ENCODE assay signal across 11 mouse cellular contexts in genomic region chr9:60141081-60141514, GRCm38 (mm10).
DNase-seq lines count a peak whose midpoint lies in the region; ATAC-seq and TF ChIP-seq lines count a peak whose summit lies in the region.
"Had no signal": no experiment of that assay in that cellular context is flagged by ENCODE, and none has a peak within 500 bp of the region (broad histone marks: within the 10 kb centered on the region; RNA-seq: fewer than 3 reads in every experiment).

No protein-coding gene starts in this region.

- H3K4me2 ChIP-seq in forebrain, embryonic 11.5 days (ENCODE audit: low read depth, low read length, severe bottlenecking) = no peak overlapping the region
- 0 out of 2 replicates have a peak overlapping the region, but pooled peaks have one; percentile 5 for H3K4me2 ChIP-seq in midbrain, embryonic 14.5 days (ENCODE audit: low read length)
- H3K4me2 ChIP-seq in intestine, postnatal 0 days (replicated peaks; ENCODE audit: low read depth) = no peak overlapping the region
- H3K4me2 ChIP-seq: liver, embryonic 15.5 days had no signal

- DNase-seq in forebrain, embryonic 10.5 days (ENCODE audit: extremely low spot score, low spot score) = peak; percentile 19
- DNase-seq in forebrain, embryonic 11.5 days (ENCODE audit: low spot score) = no peak
- DNase-seq in brain, embryonic 14.5 days (ENCODE audit: low read depth) = peak; percentile 64
- peak; percentile 73 for DNase-seq in forelimb bud, embryonic 11.5 days (ENCODE audit: low read depth, low spot score)
- peak; percentile 56 for DNase-seq in midbrain, embryonic 14.5 days
- DNase-seq in adrenal gland, postnatal 4 days (ENCODE audit: low spot score in 2 of 2) = no peak
- no peak for DNase-seq in gastrocnemius, postnatal 4 days (ENCODE audit: low spot score in 2 of 2)
- DNase-seq: cerebellum, adult 11-12 months; kidney, adult 11 months had no signal

- TF ChIP-seq POLR2A in brain, embryonic 14.5 days (IDR thresholded peaks at IDR 0.05; ENCODE audit: borderline replicate concordance, extremely low read depth, insufficient read depth, insufficient read length, poor library complexity, severe bottlenecking) = no peak

- whole genome bisulfite sequencing in forebrain, embryonic 10.5 days = 59% methylated on average over 7 of the region's 7 CpGs
- WGBS in forebrain, embryonic 11.5 days = 46% methylated on average over 7 of the region's 7 CpGs
- 16% methylated on average over 7 of the region's 7 CpGs for WGBS in midbrain, embryonic 14.5 days
- 68% methylated on average over 7 of the region's 7 CpGs for WGBS in intestine, postnatal 0 days

- no peak overlapping the region for H3K4me3 ChIP-seq in forebrain, embryonic 10.5 days
- H3K4me3 ChIP-seq in forebrain, embryonic 11.5 days (ENCODE audit: low read depth, low read length) = no peak overlapping the region
- H3K4me3 ChIP-seq in midbrain, embryonic 14.5 days (replicated peaks; ENCODE audit: low read depth, low read length) = no peak overlapping the region
- no peak overlapping the region for H3K4me3 ChIP-seq in intestine, postnatal 0 days (ENCODE audit: low read depth, low read length)
- H3K4me3 ChIP-seq: liver, embryonic 15.5 days had no signal

- TF ChIP-seq CTCF in brain, embryonic 14.5 days (IDR thresholded peaks at IDR 0.05; ENCODE audit: borderline replicate concordance, extremely low read depth, insufficient read depth, insufficient read length) = no peak
- no peak for TF ChIP-seq CTCF in intestine, postnatal 0 days (IDR thresholded peaks at IDR 0.05; ENCODE audit: low read depth)

- H3K9me3 ChIP-seq in forebrain, embryonic 10.5 days = no peaks in the 10 kb centered on the region
- no peaks in the 10 kb centered on the region for H3K9me3 ChIP-seq in forebrain, embryonic 11.5 days (ENCODE audit: control insufficient read depth, low read length)
- no peaks in the 10 kb centered on the region for H3K9me3 ChIP-seq in midbrain, embryonic 14.5 days (ENCODE audit: control insufficient read depth, low read length)
- no peaks in the 10 kb centered on the region for H3K9me3 ChIP-seq in intestine, postnatal 0 days (ENCODE audit: control insufficient read depth)
- H3K9me3 ChIP-seq: liver, embryonic 15.5 days had no signal

- H3K27ac ChIP-seq in forebrain, embryonic 10.5 days = peak overlapping the region; percentile 62
- no peak overlapping the region for H3K27ac ChIP-seq in forebrain, embryonic 11.5 days (ENCODE audit: low read depth, low read length)
- no peak overlapping the region for H3K27ac ChIP-seq in midbrain, embryonic 14.5 days (replicated peaks; ENCODE audit: low read depth, low read length)
- no peak overlapping the region for H3K27ac ChIP-seq in intestine, postnatal 0 days (ENCODE audit: low read depth, low read length)
- H3K27ac ChIP-seq: liver, embryonic 15.5 days had no signal

- H3K27me3 ChIP-seq in forebrain, embryonic 10.5 days (ENCODE audit: poor library complexity, severe bottlenecking) = no peaks in the 10 kb centered on the region
- H3K27me3 ChIP-seq in forebrain, embryonic 11.5 days (ENCODE audit: control insufficient read depth, insufficient read depth, low read length) = no peaks in the 10 kb centered on the region
- no peaks in the 10 kb centered on the region for H3K27me3 ChIP-seq in midbrain, embryonic 14.5 days (ENCODE audit: control insufficient read depth, insufficient read depth, low read length)
- H3K27me3 ChIP-seq in intestine, postnatal 0 days (replicated peaks; ENCODE audit: control insufficient read depth, insufficient read depth, low read length) = no peaks in the 10 kb centered on the region
- H3K27me3 ChIP-seq: liver, embryonic 15.5 days had no signal

- H3K4me1 ChIP-seq in forebrain, embryonic 10.5 days = peaks cover 33% of the 10 kb centered on the region
- peaks cover 8% of the 10 kb centered on the region for H3K4me1 ChIP-seq in forebrain, embryonic 11.5 days (replicated peaks; ENCODE audit: control insufficient read depth, insufficient read depth, low read length)
- H3K4me1 ChIP-seq in midbrain, embryonic 14.5 days (ENCODE audit: control insufficient read depth, insufficient read depth, low read length) = peaks cover 10% of the 10 kb centered on the region
- no peaks in the 10 kb centered on the region for H3K4me1 ChIP-seq in intestine, postnatal 0 days (replicated peaks; ENCODE audit: control insufficient read depth, insufficient read depth, low read length)
- H3K4me1 ChIP-seq: liver, embryonic 15.5 days had no signal

- ATAC-seq in forebrain, embryonic 11.5 days (replicated peaks; ENCODE audit: low FRiP score) = no peak
- no peak for ATAC-seq in midbrain, embryonic 14.5 days (ENCODE audit: low FRiP score, low TSS enrichment)
- no peak for ATAC-seq in intestine, postnatal 0 days

- H3K9ac ChIP-seq in forebrain, embryonic 11.5 days (ENCODE audit: low read length) = no peak overlapping the region; the same call in 1 of the 2 replicates
- H3K9ac ChIP-seq in midbrain, embryonic 14.5 days (replicated peaks; ENCODE audit: low read length) = no peak overlapping the region; the same call in 1 of the 2 replicates
- no peak overlapping the region for H3K9ac ChIP-seq in intestine, postnatal 0 days (ENCODE audit: low read depth, low read length)
- H3K9ac ChIP-seq: liver, embryonic 15.5 days had no signal

- no peaks in the 10 kb centered on the region for H3K36me3 ChIP-seq in forebrain, embryonic 10.5 days (replicated peaks)
- no peaks in the 10 kb centered on the region for H3K36me3 ChIP-seq in forebrain, embryonic 11.5 days (ENCODE audit: control insufficient read depth, insufficient read depth, low read length)
- no peaks in the 10 kb centered on the region for H3K36me3 ChIP-seq in midbrain, embryonic 14.5 days (ENCODE audit: control insufficient read depth, insufficient read depth, low read length)
- H3K36me3 ChIP-seq in intestine, postnatal 0 days (ENCODE audit: control insufficient read depth, insufficient read depth) = no peaks in the 10 kb centered on the region
- H3K36me3 ChIP-seq: liver, embryonic 15.5 days had no signal

Comparison
In these comparisons a context has a peak if more than half of its experiments do, and no peak if none do; other contexts are left out.
1. DNase-seq: peak in forebrain, embryonic 10.5 days (single experiment), brain, embryonic 14.5 days (single experiment), forelimb bud, embryonic 11.5 days (single experiment) and midbrain, embryonic 14.5 days (single experiment); none in forebrain, embryonic 11.5 days (single experiment), adrenal gland, postnatal 4 days (0 of 2) and gastrocnemius, postnatal 4 days (0 of 2).